Mouse (Mus musculus): ENCODE measurements at regions not wholly inside any gene's neighbourhood (a gene's known extent, or its start where the extent isn't known, plus 50 kb on each side); places are given as distances from the start of the nearest gene placed in this dataset.

DNA sequence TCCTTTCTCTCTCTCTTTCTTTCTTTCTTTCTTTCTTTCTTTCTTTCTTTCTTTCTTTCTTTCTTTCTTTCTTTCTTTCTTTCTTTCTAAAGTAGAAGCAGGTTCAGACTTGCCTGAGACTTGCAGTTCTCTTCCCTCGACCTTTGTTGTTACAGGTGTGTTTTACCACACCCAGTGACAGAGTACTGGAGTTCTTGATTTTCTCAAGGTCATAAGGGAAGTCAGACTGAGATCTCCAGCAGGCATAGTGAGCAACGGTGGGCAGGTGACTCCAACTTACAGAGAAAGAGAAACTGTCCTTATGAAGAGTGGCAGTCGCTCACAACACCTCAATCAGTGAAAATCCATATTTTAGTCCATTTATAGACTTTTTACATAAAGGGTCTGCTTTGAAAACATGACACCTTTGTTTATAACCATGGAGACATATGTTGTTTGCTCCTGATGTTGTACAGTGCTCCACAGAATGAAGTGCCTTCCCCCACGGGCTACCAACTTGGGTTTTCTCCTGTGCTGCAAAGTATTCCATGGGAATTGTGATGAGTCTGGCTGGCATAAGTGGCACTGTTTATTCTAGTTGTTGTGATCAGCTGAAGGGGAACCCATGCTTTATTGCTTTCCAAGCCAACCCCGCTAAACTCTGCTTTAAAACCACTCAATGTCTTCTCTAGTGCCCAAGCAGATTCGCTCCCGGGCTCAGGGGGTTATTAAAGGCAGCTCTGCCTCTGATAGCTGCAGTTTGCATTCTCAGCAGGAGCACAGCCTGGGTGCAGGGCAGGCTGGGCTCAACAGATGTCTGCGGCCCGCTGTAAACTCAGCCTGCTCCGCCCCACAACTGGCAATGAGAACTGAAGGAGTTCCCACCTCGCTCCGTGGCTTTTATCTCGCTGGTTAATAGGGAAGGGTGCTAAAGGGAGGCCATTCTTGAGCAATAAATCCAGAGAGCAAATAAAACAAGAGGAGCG is 132.6 kb upstream of the Jade1 start:
- no peak for DNase-seq (ENCODE audit: low spot score in 2 of 2)

- no peak for DNase-seq (ENCODE audit: low spot score in 2 of 2)
Observed at GRCm38 (mm10) chr3:41413771-41414170, 141.8 kb upstream of the Jade1 start.

- peak; percentile 6 to 7 for DNase-seq (ENCODE audit: low spot score in 2 of 2)
Observed at GRCm38 (mm10) chr3:41412698-41413097, 142.8 kb upstream of the Jade1 start.

GRCm38 (mm10) chr3:41408821-41409737 is 146.5 kb upstream of the Jade1 start:
- DNase-seq (ENCODE audit: low spot score in 2 of 2), result no peak

GRCm38 (mm10) chr3:41408423-41408820 is 147.1 kb upstream of the Jade1 start:
- peak; percentile 45 to 55 for DNase-seq (ENCODE audit: low spot score in 2 of 2)

GRCm38 (mm10) chr3:41407988-41408387 is 147.5 kb upstream of the Jade1 start:
- DNase-seq (ENCODE audit: low spot score in 2 of 2), result no peak

DNA sequence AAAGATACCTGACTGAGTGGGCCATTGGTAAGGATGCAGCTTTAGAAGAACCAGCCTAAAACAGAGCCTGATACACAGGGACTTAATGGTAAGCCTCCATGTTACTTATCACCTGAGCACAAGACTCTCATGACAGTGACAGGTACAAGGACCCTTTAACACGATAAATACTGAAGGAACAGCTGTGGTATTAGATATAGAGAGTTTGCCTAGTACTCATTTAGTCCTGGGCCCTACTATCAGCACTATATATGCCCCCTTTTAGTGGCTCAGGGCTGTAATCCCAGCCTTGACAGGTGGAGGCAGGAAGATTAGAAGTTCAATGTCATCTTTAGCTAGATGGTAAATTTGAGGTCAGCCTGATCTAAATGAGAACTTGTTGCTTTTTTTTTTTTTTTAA is 148.0 kb upstream of the Jade1 start:
- no peak for DNase-seq (ENCODE audit: low spot score in 2 of 2)

GRCm38 (mm10) chr3:41401881-41402280 is 153.7 kb upstream of the Jade1 start:
- no peak for DNase-seq (ENCODE audit: low spot score in 2 of 2)

GRCm38 (mm10) chr3:41389868-41390267 is 165.7 kb upstream of the Jade1 start:
- DNase-seq (ENCODE audit: low spot score in 2 of 2), result no peak

GRCm38 (mm10) chr3:41387469-41388212 is 167.9 kb upstream of the Jade1 start:
- DNase-seq (ENCODE audit: low spot score in 2 of 2), result no peak

GRCm38 (mm10) chr3:41386299-41386698 is 169.2 kb upstream of the Jade1 start:
- DNase-seq (ENCODE audit: low spot score in 2 of 2), result no peak

DNA sequence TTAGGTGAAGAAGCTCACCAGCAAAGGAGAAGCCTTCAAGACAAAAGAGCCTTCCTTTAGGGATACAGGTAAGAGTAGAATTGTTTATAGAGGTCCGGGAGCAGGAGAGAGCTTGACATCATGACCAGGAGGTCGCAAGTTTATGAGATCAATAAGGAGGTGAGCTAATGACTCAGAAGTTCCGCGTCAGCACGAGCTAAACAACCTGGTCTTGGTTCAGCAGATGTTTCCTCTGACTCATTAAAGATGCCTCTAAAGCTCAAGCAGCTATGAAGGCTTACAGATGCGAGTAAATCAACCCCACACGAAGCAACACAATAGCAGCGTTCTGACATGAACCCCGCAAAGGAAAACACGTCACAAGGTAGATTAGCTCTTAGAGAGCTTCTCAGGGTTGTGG is 171.1 kb upstream of the Jade1 start:
- DNase-seq (ENCODE audit: low spot score in 2 of 2), result no peak

- no peak for DNase-seq (ENCODE audit: low spot score in 2 of 2)
Observed at GRCm38 (mm10) chr3:41378576-41378975, 177.0 kb upstream of the Jade1 start.

- DNase-seq (ENCODE audit: low spot score in 2 of 2), result no peak
Observed at GRCm38 (mm10) chr3:41377826-41378406, 177.6 kb upstream of the Jade1 start.

- DNase-seq (ENCODE audit: low spot score in 2 of 2), result no peak
Observed at GRCm38 (mm10) chr3:41376848-41377582, 178.5 kb upstream of the Jade1 start.

- no peak for DNase-seq (ENCODE audit: low spot score in 2 of 2)
Observed at GRCm38 (mm10) chr3:41375230-41375930, 180.2 kb upstream of the Jade1 start.

DNA sequence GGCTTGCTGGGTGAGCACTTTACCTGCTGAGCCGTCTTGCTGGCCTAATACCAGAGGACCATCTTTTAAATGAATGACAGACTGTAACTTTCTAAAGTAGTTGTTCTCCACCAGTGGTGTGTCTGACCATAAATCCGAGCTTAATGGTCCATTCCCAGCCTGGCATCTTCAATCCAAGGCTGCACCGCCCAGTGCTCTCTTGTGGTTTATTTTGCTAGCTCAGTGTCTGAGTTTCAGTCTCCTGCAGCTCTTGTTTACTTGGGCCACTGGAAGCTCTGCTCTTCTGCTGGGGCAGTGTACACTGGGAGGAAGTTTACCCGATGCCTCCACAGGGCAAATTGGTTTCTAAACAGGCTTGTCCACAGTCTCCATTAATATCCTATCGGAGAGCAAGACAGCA is 182.3 kb upstream of the Jade1 start:
- no peak for DNase-seq (ENCODE audit: low spot score in 2 of 2)

DNA sequence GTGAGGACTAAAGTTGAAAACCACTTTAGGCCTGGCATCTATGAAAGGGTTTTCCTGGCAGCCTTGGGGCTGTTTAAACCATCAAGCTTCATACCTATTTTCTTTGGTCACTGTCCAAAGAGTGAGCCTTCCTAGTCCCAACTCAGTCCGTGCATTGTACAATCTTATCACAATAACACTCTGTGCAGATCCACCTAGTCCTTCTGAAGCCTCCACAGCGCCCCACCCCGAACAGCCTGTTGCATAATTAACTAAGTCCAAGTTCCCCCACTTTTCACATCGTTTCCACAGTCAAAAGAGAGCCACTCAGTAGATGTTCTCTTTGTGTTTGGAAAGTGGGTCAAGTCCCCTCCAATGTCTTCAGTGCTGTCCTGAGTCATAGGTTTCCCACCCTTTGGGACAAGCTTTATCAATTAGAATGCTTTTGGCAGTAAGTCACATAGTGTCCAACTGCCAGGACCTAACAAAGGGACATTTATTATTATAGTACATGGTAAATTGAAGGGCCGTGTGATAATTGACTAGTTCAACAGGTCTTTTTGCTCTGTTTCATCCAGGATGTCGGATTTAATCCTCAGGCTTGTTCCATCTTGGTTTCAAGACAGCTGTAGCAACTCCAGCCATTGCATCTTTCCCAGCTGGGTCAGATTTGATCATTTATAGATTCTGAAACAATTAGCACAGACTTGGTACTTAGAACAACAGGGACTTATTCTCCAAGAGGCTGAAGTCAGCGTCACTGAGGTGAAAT is 187.0 kb upstream of the Jade1 start:
- no peak for DNase-seq (ENCODE audit: low spot score in 2 of 2)

DNA sequence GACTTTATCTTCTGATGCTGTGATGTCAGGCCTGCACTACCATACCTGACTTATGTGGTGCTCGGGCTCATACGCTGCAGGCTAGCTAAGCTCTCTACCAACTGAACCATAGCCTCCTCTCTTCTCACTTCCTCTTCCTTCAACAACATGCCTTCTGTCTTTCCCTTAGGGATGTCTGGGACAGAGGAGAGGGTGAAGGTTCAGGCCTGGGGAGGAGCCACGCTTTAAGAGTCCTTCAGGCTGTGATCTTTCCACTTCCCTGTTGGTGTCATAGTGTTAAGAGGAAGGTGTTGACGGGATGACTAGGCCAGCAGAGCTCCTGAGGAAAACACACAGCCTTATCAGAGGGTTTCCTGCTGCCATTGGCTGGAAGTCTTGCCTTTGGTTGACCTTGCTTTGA is 188.8 kb upstream of the Jade1 start:
- DNase-seq (ENCODE audit: low spot score in 2 of 2), result peak; percentile 31 to 36
